Mouse (Mus musculus) 3T3-L1 (cell line): ENCODE measurements around the gene Creb3l2.
"Not testable (repeated sequence)": the region's sequence is repeated elsewhere in the genome, so short reads cannot be mapped to it uniquely, and the experiment has no call there.

ENCODE experiments used
- DNase-seq: peaks from one replicate; pipeline ENCODE4 v3.0.0-alpha.2; 2015; ENCODE audit warnings: low read depth, low spot score

Creb3l2 gene

GRCm38 (mm10) chr6:37442041-37442667 is at the start of gene Creb3l2:
Creb3l2 (minus strand) TSS chr6:37442146.
- DNase-seq = peak; percentile 100

GRCm38 (mm10) chr6:37486502-37486901 is 44.6 kb upstream of the Creb3l2 start:
- DNase-seq = peak; percentile 55

GRCm38 (mm10) chr6:37484588-37485070 is 42.7 kb upstream of the Creb3l2 start:
- DNase-seq = no peak

- no peak for DNase-seq
These were observed 41.3 kb upstream of the Creb3l2 start for GRCm38 (mm10) chr6:37483262-37483661.

GRCm38 (mm10) chr6:37481147-37481546 is 39.2 kb upstream of the Creb3l2 start:
- DNase-seq = peak; percentile 21

GRCm38 (mm10) chr6:37480008-37480407 is 38.1 kb upstream of the Creb3l2 start:
- DNase-seq = no peak

GRCm38 (mm10) chr6:37478481-37478880 is 36.5 kb upstream of the Creb3l2 start:
- DNase-seq = no peak

- peak; percentile 59 for DNase-seq
These were observed 31.9 kb upstream of the Creb3l2 start for GRCm38 (mm10) chr6:37473674-37474342.

- DNase-seq = no peak
These were observed 28.3 kb upstream of the Creb3l2 start for GRCm38 (mm10) chr6:37470216-37470615.

GRCm38 (mm10) chr6:37465847-37466246 is 23.9 kb upstream of the Creb3l2 start:
- DNase-seq = peak; percentile 90

- peak; percentile 68 for DNase-seq
These were observed 23.4 kb upstream of the Creb3l2 start for GRCm38 (mm10) chr6:37465356-37465755.

- no peak for DNase-seq
These were observed 22.6 kb upstream of the Creb3l2 start for GRCm38 (mm10) chr6:37464585-37464984.

- DNase-seq = peak; percentile 45
These were observed 21.9 kb upstream of the Creb3l2 start for GRCm38 (mm10) chr6:37463517-37464482.

GRCm38 (mm10) chr6:37460681-37461080 is 18.7 kb upstream of the Creb3l2 start:
- DNase-seq = no peak

GRCm38 (mm10) chr6:37459656-37460055 is 17.7 kb upstream of the Creb3l2 start:
- not testable (repeated sequence) for DNase-seq

- peak; percentile 77 for DNase-seq
These were observed 16.2 kb upstream of the Creb3l2 start for GRCm38 (mm10) chr6:37457990-37458655.

- DNase-seq = no peak
These were observed 13.6 kb upstream of the Creb3l2 start for GRCm38 (mm10) chr6:37455540-37455939.

- DNase-seq = no peak
These were observed 11.1 kb upstream of the Creb3l2 start for GRCm38 (mm10) chr6:37453047-37453446.

- no peak for DNase-seq
These were observed 9.7 kb upstream of the Creb3l2 start for GRCm38 (mm10) chr6:37451664-37452063.

- DNase-seq = peak; percentile 90
These were observed 5.9 kb upstream of the Creb3l2 start for GRCm38 (mm10) chr6:37447704-37448466.

GRCm38 (mm10) chr6:37442781-37443180 is 835 bp upstream of the Creb3l2 start:
- DNase-seq = no peak
